Mouse (Mus musculus): Measurements from ENCODE around the gene Rab11fip5. TPM values are rescaled to one million over a fixed set of nuclear protein-coding genes. Genes with fewer than 3 reads are reported as not detected.

Rab11fip5 gene
- total RNA-seq, 2 experiments from 2014 or later: 60.7 to 61.2 TPM

- peak; percentile 92 to 96 for DNase-seq (ENCODE audit: low spot score in 2 of 2)
These were observed 290 bp upstream of the Rab11fip5 start for GRCm38 (mm10) chr6:85374734-85375114.

GRCm38 (mm10) chr6:85373066-85373860 is 1.2 kb downstream of the Rab11fip5 start:
- no peak for DNase-seq (ENCODE audit: low spot score in 2 of 2)

GRCm38 (mm10) chr6:85372496-85372895 is 1.9 kb downstream of the Rab11fip5 start:
- no peak for DNase-seq (ENCODE audit: low spot score in 2 of 2)

GRCm38 (mm10) chr6:85371859-85372405 is 2.5 kb downstream of the Rab11fip5 start:
- no peak for DNase-seq (ENCODE audit: low spot score in 2 of 2)

- DNase-seq (ENCODE audit: low spot score in 2 of 2): no peak
These were observed 3.6 kb downstream of the Rab11fip5 start for GRCm38 (mm10) chr6:85370666-85371430.

GRCm38 (mm10) chr6:85370041-85370440 is 4.4 kb downstream of the Rab11fip5 start:
- no peak for DNase-seq (ENCODE audit: low spot score in 2 of 2)

GRCm38 (mm10) chr6:85369181-85369860 is 5.1 kb downstream of the Rab11fip5 start:
- no peak for DNase-seq (ENCODE audit: low spot score in 2 of 2)

- DNase-seq (ENCODE audit: low spot score in 2 of 2): no peak
These were observed 5.7 kb downstream of the Rab11fip5 start for GRCm38 (mm10) chr6:85368722-85369121.

GRCm38 (mm10) chr6:85368166-85368565 is 6.3 kb downstream of the Rab11fip5 start:
- no peak for DNase-seq (ENCODE audit: low spot score in 2 of 2)

- no peak for DNase-seq (ENCODE audit: low spot score in 2 of 2)
These were observed 8.0 kb downstream of the Rab11fip5 start for GRCm38 (mm10) chr6:85366387-85366786.

- DNase-seq (ENCODE audit: low spot score in 2 of 2): no peak
These were observed 10.0 kb downstream of the Rab11fip5 start for GRCm38 (mm10) chr6:85364439-85364838.

GRCm38 (mm10) chr6:85363906-85364260 is 10.6 kb downstream of the Rab11fip5 start:
- DNase-seq (ENCODE audit: low spot score in 2 of 2): no peak

GRCm38 (mm10) chr6:85363231-85363905 is 11.1 kb downstream of the Rab11fip5 start:
- DNase-seq (ENCODE audit: low spot score in 2 of 2): no peak

- no peak for DNase-seq (ENCODE audit: low spot score in 2 of 2)
These were observed 11.8 kb downstream of the Rab11fip5 start for GRCm38 (mm10) chr6:85362610-85363009.

- DNase-seq (ENCODE audit: low spot score in 2 of 2): no peak
These were observed 14.1 kb downstream of the Rab11fip5 start for GRCm38 (mm10) chr6:85360311-85360710.

- no peak for DNase-seq (ENCODE audit: low spot score in 2 of 2)
These were observed 15.6 kb downstream of the Rab11fip5 start for GRCm38 (mm10) chr6:85358877-85359276.

GRCm38 (mm10) chr6:85356682-85357465 is 17.6 kb downstream of the Rab11fip5 start:
- DNase-seq (ENCODE audit: low spot score in 2 of 2): no peak

- no peak for DNase-seq (ENCODE audit: low spot score in 2 of 2)
These were observed 18.7 kb downstream of the Rab11fip5 start for GRCm38 (mm10) chr6:85355753-85356152.

- no peak for DNase-seq (ENCODE audit: low spot score in 2 of 2)
These were observed 19.7 kb downstream of the Rab11fip5 start for GRCm38 (mm10) chr6:85354709-85355108.

- no peak for DNase-seq (ENCODE audit: low spot score in 2 of 2)
These were observed 20.7 kb downstream of the Rab11fip5 start for GRCm38 (mm10) chr6:85353706-85354105.

All from layer of hippocampus, adult 18-20 months (tissue).